Mouse (Mus musculus): ENCODE measurements around the gene Klf15. TPM values are rescaled to one million over a fixed set of nuclear protein-coding genes. Genes with fewer than 3 reads are reported as not detected.

Gene Klf15
- 10 to 100 TPM; 28.0 to 33.1 (median 29.4) TPM for total RNA-seq (2022)

DNA sequence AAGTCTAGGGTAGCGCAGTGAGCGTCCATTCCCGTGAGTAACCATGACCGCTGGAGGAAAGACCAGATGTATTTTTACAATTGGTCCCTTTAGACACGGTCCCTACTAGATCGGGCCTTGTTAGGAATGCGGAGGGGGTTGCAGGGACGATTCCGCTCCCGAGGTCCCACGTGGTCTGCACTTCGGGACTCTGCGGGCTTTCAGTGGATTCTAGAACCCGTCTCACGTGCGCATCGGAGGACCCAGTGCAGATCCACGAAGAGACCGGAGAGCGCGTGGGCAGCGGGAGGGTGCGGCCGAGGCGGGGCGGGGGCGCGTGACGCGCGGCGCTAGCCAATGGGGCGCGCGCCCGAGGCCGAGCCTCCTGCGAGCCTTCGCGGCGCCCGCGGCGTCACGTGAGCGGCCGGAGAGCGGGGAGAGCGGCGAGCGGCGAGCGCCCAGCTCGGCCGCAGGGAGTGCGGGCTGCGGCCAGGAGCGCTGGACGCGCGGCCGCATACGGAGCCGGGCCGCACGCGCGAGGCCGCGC, at the start of gene Klf15:
Gene Klf15, plus strand, starts transcription at position 396 of the 526 bp plus-strand sequence.
- DNase-seq (ENCODE audit: low spot score in 2 of 2) = peak; percentile 68 to 86

DNA sequence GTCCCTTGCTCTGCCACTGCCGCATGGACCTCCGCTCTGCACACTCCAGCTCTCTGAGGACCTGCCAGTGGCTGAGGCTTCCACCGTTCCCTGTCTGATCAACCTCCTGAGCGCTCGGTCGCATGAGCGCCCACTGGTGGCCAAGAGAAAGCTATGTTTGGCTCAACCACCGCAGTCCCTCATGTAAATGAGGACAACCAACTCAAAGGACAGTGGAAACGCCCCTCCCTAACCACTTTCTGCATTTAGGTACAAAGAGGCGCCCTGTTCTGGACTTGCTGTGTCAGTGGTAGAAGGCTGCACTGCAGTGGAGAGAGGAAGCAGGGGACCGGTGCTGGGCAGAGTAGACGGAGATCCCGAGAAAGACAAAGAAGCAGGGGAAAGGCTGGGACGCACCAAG, 39.8 kb upstream of the Klf15 start:
- peak; percentile 50 to 75 for DNase-seq (ENCODE audit: low spot score in 2 of 2)

DNA sequence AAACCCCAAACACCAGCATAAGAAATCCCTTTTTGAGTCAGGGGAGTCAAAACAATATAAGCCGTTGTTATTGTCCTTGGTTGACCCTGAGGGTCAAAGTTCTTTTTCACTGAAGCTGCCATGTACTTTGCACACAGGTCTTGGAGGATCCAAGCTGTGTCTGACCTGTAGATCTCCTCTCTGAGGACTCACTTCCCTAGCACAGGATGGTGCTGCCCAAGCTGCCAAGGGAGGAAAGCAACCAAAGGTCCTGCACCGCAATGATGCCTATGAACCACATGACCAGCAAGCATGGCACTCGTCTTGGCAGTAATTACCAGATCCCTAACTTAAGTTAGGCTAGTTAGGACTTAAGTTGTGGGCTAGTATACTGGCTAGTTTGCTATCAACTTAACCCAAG, 37.0 kb upstream of the Klf15 start:
- no peak for DNase-seq (ENCODE audit: low spot score in 2 of 2)

DNA sequence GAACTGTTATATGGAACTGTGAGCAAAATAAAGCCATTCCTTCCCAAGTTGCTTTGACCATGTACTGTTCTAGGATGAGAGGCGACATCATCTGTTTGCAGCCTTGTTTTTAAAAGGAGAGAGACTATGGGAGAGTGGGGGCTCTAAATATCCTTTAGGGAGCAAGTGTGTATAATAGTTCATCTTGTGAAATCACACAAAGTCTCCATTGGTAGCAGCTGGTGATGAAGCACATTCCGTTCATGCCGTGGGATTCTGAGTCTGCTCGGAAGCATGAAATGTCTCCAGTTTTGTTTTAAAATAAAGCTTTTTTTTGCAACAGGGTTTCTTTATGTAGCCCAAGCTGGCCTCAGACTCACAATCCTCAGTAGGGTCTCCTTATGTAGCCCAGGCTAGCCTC, 36.4 kb upstream of the Klf15 start:
- DNase-seq (ENCODE audit: low spot score in 2 of 2) = no peak

DNA sequence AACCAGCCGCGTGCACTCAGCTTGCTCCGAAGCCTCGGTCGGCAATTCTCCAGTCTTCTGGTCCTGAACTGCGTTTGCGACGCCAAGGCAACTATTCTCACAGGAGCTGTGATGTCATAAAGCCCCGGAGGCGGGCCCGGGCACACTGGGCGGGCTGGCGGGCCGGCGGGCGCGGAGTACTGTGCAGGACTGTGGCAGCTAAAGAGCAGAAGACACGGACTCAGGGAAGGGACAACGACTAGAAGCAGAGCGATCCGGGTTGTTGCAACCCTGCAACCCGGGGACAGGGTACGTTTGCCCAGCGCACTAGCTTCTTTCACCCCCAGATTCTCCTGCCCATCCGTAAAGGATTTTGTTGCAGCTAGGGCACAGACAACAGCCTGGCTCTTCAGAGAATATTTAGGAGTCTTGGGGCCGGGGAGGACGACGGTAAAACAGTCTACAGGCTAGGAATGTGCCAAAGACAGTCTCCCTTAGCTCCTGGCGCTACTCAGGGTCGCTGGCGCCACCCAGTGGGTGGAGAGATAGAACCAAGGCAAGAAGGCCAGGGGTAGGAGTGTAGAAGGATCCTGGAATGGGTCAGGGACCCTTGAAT, 33.9 kb upstream of the Klf15 start, which contains the start of gene Cfap100:
Gene Cfap100, minus strand, starts transcription at position 418 of the 595 bp plus-strand sequence.
- DNase-seq (ENCODE audit: low spot score in 2 of 2) = peak; percentile 54 to 59

DNA sequence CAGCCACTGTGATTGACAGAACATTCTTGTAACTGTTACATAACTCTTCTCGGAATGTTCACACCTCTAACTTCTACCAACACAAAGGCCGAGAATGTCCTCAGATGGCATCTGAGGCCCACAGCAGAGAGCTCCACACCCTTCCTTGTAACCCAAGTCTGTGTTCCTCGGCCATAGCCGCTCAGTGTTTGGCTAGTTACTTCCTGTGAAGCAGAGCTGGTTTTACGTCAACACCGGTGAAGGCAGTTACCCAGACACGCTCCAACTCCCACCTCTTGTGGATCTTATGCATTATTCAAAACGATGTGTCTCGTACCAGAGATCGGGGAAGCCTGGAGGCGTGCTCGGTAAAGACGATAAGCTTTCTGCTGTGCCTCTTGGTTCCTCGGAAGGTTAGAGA, 32.5 kb upstream of the Klf15 start:
- DNase-seq (ENCODE audit: low spot score in 2 of 2) = peak; percentile 43 to 62

DNA sequence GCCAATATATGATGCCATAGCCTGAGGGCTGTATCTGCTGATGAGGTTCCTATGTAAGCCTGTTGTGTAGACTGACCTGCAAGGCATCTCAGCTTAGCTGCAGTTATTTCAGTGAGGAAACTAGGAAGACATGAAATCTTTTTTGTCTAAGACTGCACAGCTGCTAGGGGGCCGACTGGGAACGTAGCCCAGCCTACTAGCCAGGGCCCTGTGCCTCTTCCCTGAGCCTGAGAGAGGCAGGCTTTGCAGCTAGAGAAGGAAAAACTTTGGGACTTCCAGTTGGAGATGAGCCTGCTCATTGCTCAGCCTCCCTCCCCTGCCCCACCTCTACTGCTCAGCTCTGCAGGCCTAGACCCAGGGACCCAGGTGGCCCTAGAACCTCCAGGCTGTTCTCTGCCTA, 30.9 kb upstream of the Klf15 start:
- peak in 1 of 2 experiments; percentile 65 for DNase-seq (ENCODE audit: low spot score in 2 of 2)

DNA sequence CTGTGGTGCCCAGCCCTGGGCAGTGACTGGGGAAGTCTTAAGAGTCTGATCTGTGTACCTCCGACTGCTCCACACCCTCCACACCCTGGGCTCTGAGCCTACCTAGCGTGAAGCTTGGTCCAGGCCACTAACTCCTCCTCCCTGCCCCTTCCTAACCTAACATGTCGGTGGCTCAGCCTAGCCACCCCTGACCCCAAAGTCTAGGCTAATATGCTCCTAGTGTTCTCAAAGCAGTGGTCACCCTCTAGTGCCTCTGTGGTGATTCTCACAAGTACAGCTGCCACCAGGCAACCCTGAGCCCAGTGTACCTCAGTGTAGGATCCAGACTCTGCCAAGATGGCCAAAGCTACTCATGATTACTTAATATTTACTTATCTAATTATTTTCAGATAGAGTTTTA, 27.7 kb upstream of the Klf15 start:
- no peak for DNase-seq (ENCODE audit: low spot score in 2 of 2)

DNA sequence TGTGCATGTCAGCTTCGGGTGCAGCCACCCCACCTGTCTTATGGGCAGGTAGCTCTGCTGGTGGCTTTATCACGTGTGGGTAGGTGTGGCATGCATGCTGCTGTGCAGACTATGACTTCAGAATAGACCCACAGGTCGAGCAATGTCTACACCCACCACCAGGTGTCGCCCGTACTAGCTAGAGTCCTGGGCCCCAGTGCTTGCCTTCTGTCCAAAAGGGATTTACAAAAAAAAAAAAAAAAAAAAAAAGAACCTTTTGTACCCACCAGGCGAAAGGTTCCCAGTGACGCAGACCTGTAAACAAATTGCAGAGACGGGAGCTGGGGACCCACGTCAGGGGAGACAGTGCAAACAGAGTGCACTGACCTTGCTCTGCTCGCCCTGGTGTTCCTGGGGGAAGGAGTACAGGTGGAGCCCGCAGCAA, 27.2 kb upstream of the Klf15 start:
- DNase-seq (ENCODE audit: low spot score in 2 of 2) = peak; percentile 66 to 70

DNA sequence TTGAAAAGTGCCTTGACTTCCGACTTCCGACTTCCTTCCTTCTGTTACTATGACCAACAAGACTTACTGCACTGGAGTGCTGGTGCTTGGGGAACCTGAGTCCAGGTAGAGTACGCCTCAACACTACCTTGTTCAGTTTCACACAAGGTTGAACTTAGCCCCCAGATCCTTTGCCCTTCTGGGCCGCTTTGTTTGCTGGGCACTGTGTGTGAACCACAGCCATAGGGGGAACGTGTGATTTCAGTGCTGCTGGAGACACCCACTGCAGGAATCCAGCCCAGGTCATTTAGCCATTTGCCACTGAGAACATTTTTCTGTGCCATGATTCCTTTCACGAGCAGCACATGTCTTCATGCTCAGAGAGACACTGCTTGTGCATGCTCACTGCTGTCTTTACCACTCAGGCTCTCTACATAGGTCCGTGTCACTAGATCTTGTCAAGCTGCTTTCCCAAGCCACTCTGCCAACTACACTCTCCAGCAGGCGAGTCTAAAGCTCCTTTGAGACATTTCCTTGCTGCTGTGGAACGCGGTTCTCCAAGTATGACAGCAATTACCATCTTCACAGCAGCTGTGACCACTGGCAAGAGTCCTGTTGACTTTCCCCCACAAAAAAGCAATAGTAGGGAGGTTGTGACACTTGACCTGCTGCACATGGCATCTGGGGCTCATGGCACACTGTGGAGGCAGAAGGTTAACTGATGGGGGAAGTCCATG, 26.0 kb upstream of the Klf15 start:
- no peak for DNase-seq (ENCODE audit: low spot score in 2 of 2)

DNA sequence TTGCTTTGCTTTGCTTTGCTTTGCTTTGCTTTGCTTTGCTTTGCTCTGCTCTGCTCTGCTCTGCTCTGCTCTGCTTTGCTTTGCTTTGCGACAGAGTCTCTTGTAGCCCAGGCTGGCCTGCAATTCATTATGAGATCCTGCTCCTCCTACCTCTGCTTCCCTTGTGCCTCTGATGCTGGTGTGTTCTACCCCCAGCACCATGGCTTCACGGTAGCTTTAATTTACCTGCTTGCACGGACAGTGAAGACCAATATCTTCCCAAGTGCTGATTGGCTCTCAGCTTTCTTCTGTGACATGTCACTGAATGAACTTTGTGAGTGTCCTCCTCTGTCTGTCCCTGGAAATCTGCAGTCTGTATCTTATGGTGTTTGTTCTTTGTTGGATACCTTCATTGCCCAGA, 25.3 kb upstream of the Klf15 start:
- no peak for DNase-seq (ENCODE audit: low spot score in 2 of 2)

DNA sequence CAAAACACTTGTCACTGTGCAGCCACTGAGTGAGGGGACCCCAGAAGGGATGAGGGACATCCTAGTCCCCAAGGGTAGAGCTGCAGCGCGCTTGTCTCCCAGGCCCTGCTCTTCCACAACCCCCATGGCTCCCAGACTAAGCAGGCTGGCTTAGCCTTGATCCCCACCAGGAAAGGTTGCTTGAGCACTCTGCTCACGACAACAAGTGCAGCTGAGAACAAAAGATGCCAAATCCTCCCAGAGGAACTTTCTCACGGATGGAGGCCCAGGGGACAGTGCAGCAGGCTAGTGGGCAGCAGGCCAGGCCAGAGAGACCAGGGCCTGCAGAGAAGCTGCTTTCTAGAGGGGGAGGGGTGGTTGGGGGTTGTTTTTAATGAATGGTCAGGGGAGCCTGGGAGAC, 15.5 kb upstream of the Klf15 start:
- no peak for DNase-seq (ENCODE audit: low spot score in 2 of 2)

DNA sequence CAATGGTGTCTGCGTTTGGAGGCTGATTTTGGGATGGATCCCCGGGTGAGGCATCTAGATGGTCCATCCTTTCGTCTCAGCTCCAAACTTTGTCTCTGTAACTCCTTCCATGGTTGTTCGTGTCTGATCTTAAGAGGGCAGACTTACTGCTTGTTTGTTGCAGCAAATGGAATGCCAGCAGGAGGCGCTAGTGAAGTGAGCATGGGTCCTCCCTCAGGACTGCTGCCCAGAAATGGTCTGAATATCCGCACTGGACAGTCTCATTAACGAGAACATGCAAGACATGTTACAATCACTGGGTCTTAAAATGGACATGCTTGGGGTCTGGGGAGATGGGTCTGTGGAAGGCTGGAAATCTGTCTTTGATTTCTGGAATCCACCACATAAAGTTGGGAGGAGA, 12.2 kb upstream of the Klf15 start:
- DNase-seq (ENCODE audit: low spot score in 2 of 2) = peak; percentile 59 to 61

DNA sequence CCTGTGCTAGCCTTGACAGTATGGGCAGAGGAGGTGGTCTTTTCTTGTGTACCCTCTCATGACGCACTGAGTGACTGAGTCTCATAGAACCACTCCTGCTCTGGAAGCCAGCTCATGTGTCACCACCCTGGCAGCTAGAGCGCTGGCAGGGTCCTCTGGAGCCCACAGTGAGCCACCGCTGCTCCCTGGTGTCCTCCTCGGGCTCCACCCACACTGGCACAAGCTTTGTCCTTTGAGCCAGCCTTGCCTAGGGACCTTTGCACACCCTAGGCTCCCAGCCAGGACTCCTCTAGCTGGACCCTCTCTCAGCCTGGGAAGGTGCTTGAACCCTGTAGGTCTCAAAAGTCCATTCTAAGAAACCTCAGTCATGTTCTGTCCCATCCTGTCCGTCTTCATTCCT, 11.7 kb upstream of the Klf15 start:
- peak in 1 of 2 experiments; percentile 43 for DNase-seq (ENCODE audit: low spot score in 2 of 2)

DNA sequence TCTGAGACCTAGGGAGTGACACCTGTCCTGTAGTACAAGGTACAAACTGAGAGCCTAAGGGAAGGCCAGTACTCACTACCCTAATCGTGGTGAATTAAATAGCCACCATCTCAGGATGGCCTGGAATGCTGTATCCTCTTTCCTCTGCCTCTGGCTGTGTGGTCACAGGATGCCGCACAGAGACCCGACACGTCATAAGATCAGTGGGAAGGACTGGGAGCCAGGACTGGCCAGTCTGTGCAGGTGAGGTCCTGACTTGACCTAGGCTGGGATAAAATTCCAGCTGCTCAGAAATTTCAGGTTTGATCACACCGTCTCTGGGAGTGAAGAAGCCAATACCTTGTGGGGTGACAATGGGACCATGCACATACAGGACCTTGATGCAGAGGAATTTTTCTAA, 10.9 kb upstream of the Klf15 start:
- no peak for DNase-seq (ENCODE audit: low spot score in 2 of 2)

DNA sequence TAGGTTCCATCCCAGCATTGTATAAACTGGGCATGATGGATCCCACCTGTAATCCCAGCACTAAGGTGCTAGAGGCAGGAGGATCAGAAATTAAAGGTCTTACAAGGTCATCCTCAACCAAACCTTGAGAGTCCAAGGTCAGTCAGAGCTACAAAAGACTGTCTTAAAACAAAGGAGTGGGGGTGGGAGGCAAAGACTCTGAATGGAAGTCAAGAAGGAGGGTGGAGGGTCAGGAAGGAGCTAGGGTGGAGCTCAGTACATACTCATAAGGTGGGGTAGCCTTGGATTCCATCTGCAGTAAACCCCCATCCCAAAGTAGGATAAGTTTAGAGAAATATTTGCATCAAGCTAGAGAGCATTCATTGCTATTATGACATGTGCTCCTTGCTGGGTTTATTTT, 9.8 kb upstream of the Klf15 start:
- DNase-seq (ENCODE audit: low spot score in 2 of 2) = no peak

DNA sequence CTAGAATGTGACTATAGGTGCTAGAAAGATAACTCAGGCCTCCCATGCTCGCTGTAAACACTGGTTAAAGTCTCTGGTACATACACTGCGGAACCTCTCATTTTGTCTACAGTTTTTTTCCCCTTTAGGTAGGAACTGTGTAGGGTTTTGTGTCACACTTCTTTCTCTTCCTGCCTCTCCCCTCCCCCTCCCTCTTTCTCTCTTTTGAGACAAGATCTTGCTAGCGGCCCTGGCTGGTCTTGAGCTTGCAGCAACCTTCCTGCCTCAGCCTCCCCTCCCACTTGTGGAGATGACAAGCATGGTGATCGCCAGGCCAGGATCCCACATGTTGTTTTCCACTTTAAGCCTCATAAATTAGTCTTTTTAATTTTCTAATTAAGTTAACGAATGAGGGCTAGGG, 8.6 kb upstream of the Klf15 start:
- DNase-seq (ENCODE audit: low spot score in 2 of 2) = no peak

DNA sequence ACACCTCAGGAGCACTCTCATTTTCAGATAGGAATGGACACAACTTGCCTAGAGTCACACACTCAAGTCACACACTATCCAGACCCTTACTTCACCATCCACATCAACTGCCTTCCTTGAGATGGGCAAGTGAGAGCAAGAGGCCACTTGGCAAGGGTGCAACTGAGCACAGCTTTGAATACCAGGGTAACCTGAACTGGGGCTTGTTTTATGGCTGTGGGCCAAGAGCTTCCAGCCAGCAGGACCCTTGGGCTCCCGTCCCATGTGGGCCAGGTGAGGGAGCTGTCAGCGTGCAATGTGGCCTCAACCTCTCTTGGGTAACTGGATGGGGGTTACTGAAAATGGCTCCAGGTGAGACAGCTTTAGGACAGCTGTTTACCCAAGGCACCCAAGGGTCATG, 5.0 kb upstream of the Klf15 start:
- no peak for DNase-seq (ENCODE audit: low spot score in 2 of 2)

DNA sequence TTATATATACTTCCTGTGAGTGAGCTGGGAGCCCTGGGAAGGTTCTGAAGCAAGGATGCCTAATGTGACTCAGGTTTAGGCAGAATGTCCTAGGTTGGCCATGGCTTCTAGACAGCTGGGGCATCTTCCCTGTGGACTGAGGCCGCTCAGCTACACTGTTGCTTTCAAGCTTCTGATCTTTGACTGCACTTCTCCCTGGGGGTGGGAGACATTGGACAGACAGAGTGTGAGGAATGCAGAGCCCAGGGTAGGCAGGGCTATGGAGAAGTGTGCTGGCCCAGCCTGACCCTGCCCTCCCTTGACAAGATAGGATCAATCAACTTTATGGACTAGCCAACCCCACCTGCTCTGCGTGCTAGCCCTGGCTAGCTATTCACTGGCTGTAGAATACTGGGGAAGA, 1.2 kb upstream of the Klf15 start:
- no peak for DNase-seq (ENCODE audit: low spot score in 2 of 2)

DNA sequence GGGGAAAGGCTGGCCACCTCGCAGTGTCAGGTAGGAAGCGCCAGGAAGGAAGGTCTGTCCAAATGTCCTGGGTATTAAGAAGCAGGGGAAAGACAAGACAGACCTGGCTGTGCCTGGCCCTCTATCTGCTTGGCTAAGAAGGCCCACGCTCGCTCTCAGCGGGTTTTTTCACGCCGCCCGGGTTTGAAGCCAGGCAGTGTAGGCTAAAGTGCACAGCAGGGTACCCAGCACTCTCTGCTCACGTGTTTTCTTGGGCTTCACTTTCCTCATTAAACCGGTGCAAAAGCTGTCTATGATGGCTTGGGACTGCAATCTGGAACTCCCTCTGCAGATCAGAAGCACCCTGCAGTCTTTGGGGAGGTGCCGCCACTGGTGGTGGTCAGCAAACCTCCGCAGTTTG, 605 bp upstream of the Klf15 start:
- DNase-seq (ENCODE audit: low spot score in 2 of 2) = no peak

DNA sequence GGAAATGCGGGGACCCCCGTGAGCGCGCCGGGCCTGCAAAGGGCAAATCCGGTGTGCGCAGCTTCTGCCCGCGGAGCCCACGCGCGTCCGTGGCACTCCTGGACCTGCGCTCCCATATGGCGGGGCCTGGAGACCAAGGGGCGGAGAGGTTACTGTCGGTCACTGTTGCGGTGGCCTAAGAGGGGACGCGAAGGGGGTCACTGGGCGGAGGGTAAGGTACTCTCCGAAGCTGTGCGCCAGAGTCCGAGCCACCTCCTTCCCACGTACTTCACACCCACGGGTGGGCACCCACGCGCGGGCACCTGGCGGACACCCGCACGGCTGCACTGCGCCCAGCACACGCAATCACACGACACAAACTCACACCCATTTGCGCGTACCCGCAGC, 458 bp downstream of the Klf15 start:
- DNase-seq (ENCODE audit: low spot score in 2 of 2) = peak in 1 of 2 experiments; percentile 57

DNA sequence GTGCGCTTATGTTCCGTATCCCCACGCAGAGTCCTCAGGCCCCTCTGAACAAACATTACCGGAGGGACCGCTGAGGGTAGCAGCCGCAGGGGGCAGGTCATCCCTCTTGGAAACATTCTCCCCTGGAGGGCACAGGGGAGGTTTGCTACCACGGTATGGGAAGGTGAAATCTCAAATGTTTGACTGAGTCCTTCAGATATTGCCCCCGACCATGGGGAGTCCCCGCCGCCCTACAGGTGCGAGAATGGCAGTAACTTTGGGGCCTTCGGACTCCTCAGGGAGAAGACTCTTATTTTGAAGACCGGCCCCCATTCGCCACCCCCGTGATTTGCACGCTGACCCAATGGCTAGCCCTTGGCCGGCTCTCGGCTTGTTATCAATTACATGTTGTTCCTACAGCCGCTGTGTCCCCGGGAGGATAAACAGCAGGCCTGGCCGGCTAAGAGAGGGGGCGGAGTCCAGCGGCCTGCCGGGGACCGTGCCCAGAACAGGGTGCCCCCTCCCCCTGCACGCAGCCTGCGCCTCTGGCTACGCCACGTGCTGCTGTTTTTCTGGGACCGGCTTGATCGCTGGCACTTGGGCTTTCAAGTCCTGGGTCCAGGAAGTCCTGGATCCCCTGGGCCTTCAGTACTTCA, 969 bp downstream of the Klf15 start:
- peak; percentile 73 to 92 for DNase-seq (ENCODE audit: low spot score in 2 of 2)

Data from left cerebral cortex, adult 8-10 months (tissue).